Mouse (Mus musculus): ENCODE measurements at regions not wholly inside any gene's neighbourhood (a gene's known extent, or its start where the extent isn't known, plus 50 kb on each side); places are given as distances from the start of the nearest gene placed in this dataset.

GRCm38 (mm10) chr5:111519059-111519458 lies 101.9 kb downstream of the Mn1 start:
- TF ChIP-seq ZNF384 (IDR thresholded peaks at IDR 0.05; ENCODE audit: low read depth, low read length) (no peak), CHD2 (IDR thresholded peaks at IDR 0.05; ENCODE audit: low read depth, low read length) (no peak), MAFK (IDR thresholded peaks at IDR 0.05; ENCODE audit: insufficient read depth, low read depth, low read length) (no peak), HCFC1 (IDR thresholded peaks at IDR 0.05; ENCODE audit: borderline replicate concordance, insufficient read depth, low read length) (no peak)

Measured in ES-E14 (cell line).